Mouse (Mus musculus) neural tube, embryonic 10.5 days (tissue): ENCODE results near the gene Gm5134.

Source experiments
- DNase-seq: peaks from one replicate; pipeline ENCODE4 v3.0.0-alpha.2; 2017; ENCODE audit warnings: low spot score; ENCODE audit errors: extremely low spot score

Gm5134 gene

GRCm38 (mm10) chr10:75939481-75940234 lies 14.7 kb upstream of the Gm5134 start:
- no peak for DNase-seq

- DNase-seq: no peak
Observed at GRCm38 (mm10) chr10:75940520-75940919, 13.8 kb upstream of the Gm5134 start, which contains the start of gene Gm867. Gene Gm867 (minus strand): TSS chr10:75940672.

GRCm38 (mm10) chr10:75941042-75941824 lies 13.1 kb upstream of the Gm5134 start:
- no peak for DNase-seq

- DNase-seq: no peak
Observed at GRCm38 (mm10) chr10:75942736-75943477, 11.4 kb upstream of the Gm5134 start, which contains the start of gene Vpreb3. Gene Vpreb3 (plus strand): TSS chr10:75943057.

- DNase-seq: no peak
Observed at GRCm38 (mm10) chr10:75944066-75944772, 10.1 kb upstream of the Gm5134 start.

- DNase-seq: no peak
Observed at GRCm38 (mm10) chr10:75945213-75945612, 9.1 kb upstream of the Gm5134 start.

GRCm38 (mm10) chr10:75945896-75946295 lies 8.4 kb upstream of the Gm5134 start:
- DNase-seq: no peak

GRCm38 (mm10) chr10:75948079-75948478 lies 6.2 kb upstream of the Gm5134 start:
- no peak for DNase-seq

GRCm38 (mm10) chr10:75949053-75950045 lies 5.0 kb upstream of the Gm5134 start:
- DNase-seq: no peak

GRCm38 (mm10) chr10:75950791-75951210 lies 3.5 kb upstream of the Gm5134 start:
- peak; percentile 52 for DNase-seq

GRCm38 (mm10) chr10:75951424-75952050 lies 2.8 kb upstream of the Gm5134 start:
- peak; percentile 54 for DNase-seq

- no peak for DNase-seq
Observed at GRCm38 (mm10) chr10:75973846-75974245, 19.5 kb downstream of the Gm5134 start.

- DNase-seq: no peak
Observed at GRCm38 (mm10) chr10:75975216-75975615, 20.9 kb downstream of the Gm5134 start.

GRCm38 (mm10) chr10:75978119-75978834 lies 24.0 kb downstream of the Gm5134 start:
- DNase-seq: no peak

GRCm38 (mm10) chr10:75978835-75979157 lies 24.5 kb downstream of the Gm5134 start:
- DNase-seq: no peak

GRCm38 (mm10) chr10:75979432-75979831 lies 25.1 kb downstream of the Gm5134 start:
- no peak for DNase-seq

GRCm38 (mm10) chr10:75990430-75991042 lies 36.2 kb downstream of the Gm5134 start:
- no peak for DNase-seq

GRCm38 (mm10) chr10:75993616-75994240 lies 39.4 kb downstream of the Gm5134 start:
- no peak for DNase-seq
